Mouse (Mus musculus) myocyte (in vitro differentiated cells): ENCODE data around the gene Mdfi. TPM values are rescaled to one million over a fixed set of nuclear protein-coding genes. Genes with fewer than 3 reads are reported as not detected.

Source experiments
- H3K27me3 ChIP-seq: one replicate; pipeline ENCODE4 v1.6.1; 2011; ENCODE audit not compliant: control insufficient read depth, insufficient read depth, insufficient read length
- H3K36me3 ChIP-seq: one replicate; pipeline ENCODE4 v1.6.1; 2011; ENCODE audit not compliant: control insufficient read depth, insufficient read depth
- H3K4me2 ChIP-seq: one replicate; pipeline ENCODE4 v1.6.1; 2011; ENCODE audit warnings: low read depth, control low read depth
- H3K4me3 ChIP-seq: one replicate; pipeline ENCODE4 v1.5.1; 2011; ENCODE audit warnings: mild to moderate bottlenecking, control low read depth, moderate library complexity
- H3K79me2 ChIP-seq: one replicate; pipeline ENCODE4 v1.6.1; 2011; ENCODE audit not compliant: control insufficient read depth, insufficient read depth
- H3ac ChIP-seq: one replicate; pipeline ENCODE4 v1.6.1; 2011; ENCODE audit not compliant: control insufficient read depth, insufficient read length
- CEBPB ChIP-seq: IDR thresholded peaks from 2 replicates; pipeline ENCODE4 v1.6.1; 2011; ENCODE audit warnings: mild to moderate bottlenecking, moderate library complexity; ENCODE audit not compliant: poor library complexity, insufficient read depth, severe bottlenecking
- E2F4 ChIP-seq: IDR thresholded peaks from one replicate; pipeline ENCODE4 v1.6.1; 2011; ENCODE audit warnings: mild to moderate bottlenecking, control low read depth, moderate library complexity; ENCODE audit not compliant: insufficient read depth
- MAX ChIP-seq: IDR thresholded peaks from one replicate; pipeline ENCODE4 v1.6.1; 2011; ENCODE audit warnings: low read depth, mild to moderate bottlenecking, control low read depth
- MYOD1 ChIP-seq, 3 experiments: IDR thresholded peaks; one replicate each; pipeline ENCODE4 v1.6.1; 2011; ENCODE audit warnings: control low read depth in 2 of 3, low read depth in 2 of 3, mild to moderate bottlenecking in 2 of 3, moderate library complexity in 1 of 3; ENCODE audit not compliant: insufficient read length in 2 of 3, control insufficient read depth in 1 of 3
- MYOG ChIP-seq, 3 experiments: IDR thresholded peaks; one replicate each; pipeline ENCODE4 v1.6.1; 2011; ENCODE audit warnings: control low read depth in 2 of 3, low read depth in 2 of 3, mild to moderate bottlenecking in 2 of 3; ENCODE audit not compliant: insufficient read length in 2 of 3, control insufficient read depth in 1 of 3, insufficient read depth in 1 of 3
- POLR2A ChIP-seq: IDR thresholded peaks from one replicate; pipeline ENCODE4 v1.6.1; 2011; ENCODE audit warnings: low read depth, mild to moderate bottlenecking, control low read depth, moderate library complexity; ENCODE audit not compliant: insufficient read length
- POLR2AphosphoS2 ChIP-seq: IDR thresholded peaks from one replicate; pipeline ENCODE4 v1.6.1; 2011; ENCODE audit warnings: low read depth, control low read depth; ENCODE audit not compliant: insufficient read length
- REST ChIP-seq: IDR thresholded peaks from one replicate; pipeline ENCODE4 v1.6.1; 2011; ENCODE audit warnings: mild to moderate bottlenecking, control low read depth, moderate library complexity; ENCODE audit not compliant: insufficient read depth, insufficient read length
- SRF ChIP-seq: IDR thresholded peaks from one replicate; pipeline ENCODE4 v1.6.1; 2011; ENCODE audit warnings: low read depth; ENCODE audit not compliant: control insufficient read depth, insufficient read length
- TCF12 ChIP-seq: IDR thresholded peaks from one replicate; pipeline ENCODE4 v1.6.1; 2011; ENCODE audit warnings: mild to moderate bottlenecking, control low read depth; ENCODE audit not compliant: poor library complexity, insufficient read depth, severe bottlenecking
- TCF3 ChIP-seq: IDR thresholded peaks from one replicate; pipeline ENCODE4 v1.6.1; 2011; ENCODE audit warnings: low read depth, control low read depth; ENCODE audit not compliant: insufficient read length
- USF1 ChIP-seq: IDR thresholded peaks from one replicate; pipeline ENCODE4 v1.6.1; 2011; ENCODE audit warnings: low read depth, mild to moderate bottlenecking, control low read depth, moderate library complexity
- polyA plus RNA-seq: library from polyadenylated mRNA; unstranded; fragments of >200 nt; fragmentation: generic; extraction: Trizol; gene quantifications from one replicate; pipeline ENCODE4 v1.2.1, GENCODE M21; 2012; ENCODE audit warnings: missing spikeins

Gene Mdfi
- 1.1 TPM for polyA plus RNA-seq

- Histone ChIP-seq H3K79me2 (no peaks in the 10 kb centered on the region), H3K27me3 (peaks cover 30% of the 10 kb centered on the region), H3ac (no peak within 1 kb of the TSS), H3K4me3 (no peak within 1 kb of the TSS), H3K4me2 (peak within 1 kb of the TSS; percentile 52), H3K36me3 (no peaks in the 10 kb centered on the region)
- TF ChIP-seq TCF12 (no peak), MYOG (IDR thresholded peaks at IDR 0.05; ENCODE audit: control insufficient read depth in 1 of 3, insufficient read depth in 1 of 3, insufficient read length in 2 of 3, low read depth in 2 of 3) (no peak), SRF (no peak), POLR2A (no peak), TCF3 (no peak), CEBPB (no peak), MYOD1 (IDR thresholded peaks at IDR 0.05; ENCODE audit: control insufficient read depth in 1 of 3, insufficient read length in 2 of 3, low read depth in 2 of 3) (no peak), MAX (no peak), USF1 (no peak), POLR2AphosphoS2 (no peak), E2F4 (no peak), REST (no peak)
Observed at GRCm38 (mm10) chr17:47834482-47834767, at the start of gene Mdfi. TSS of gene Mdfi (minus strand) at chr17:47834691.

- H3K79me2 ChIP-seq = no peaks in the 10 kb centered on the region
- no peak overlapping the region for H3K4me2 ChIP-seq
- TF ChIP-seq REST (no peak), CEBPB (no peak), MAX (no peak), MYOG (IDR thresholded peaks at IDR 0.05; ENCODE audit: control insufficient read depth in 1 of 3, insufficient read depth in 1 of 3, insufficient read length in 2 of 3, low read depth in 2 of 3) (no peak), MYOD1 (IDR thresholded peaks at IDR 0.05; ENCODE audit: control insufficient read depth in 1 of 3, insufficient read length in 2 of 3, low read depth in 2 of 3) (no peak), POLR2A (no peak), TCF3 (no peak)
- H3ac ChIP-seq = no peak overlapping the region
- no peaks in the 10 kb centered on the region for H3K27me3 ChIP-seq
- no peak overlapping the region for H3K4me3 ChIP-seq
- no peaks in the 10 kb centered on the region for H3K36me3 ChIP-seq
Observed at GRCm38 (mm10) chr17:47883099-47883498, 48.6 kb upstream of the Mdfi start.

DNA sequence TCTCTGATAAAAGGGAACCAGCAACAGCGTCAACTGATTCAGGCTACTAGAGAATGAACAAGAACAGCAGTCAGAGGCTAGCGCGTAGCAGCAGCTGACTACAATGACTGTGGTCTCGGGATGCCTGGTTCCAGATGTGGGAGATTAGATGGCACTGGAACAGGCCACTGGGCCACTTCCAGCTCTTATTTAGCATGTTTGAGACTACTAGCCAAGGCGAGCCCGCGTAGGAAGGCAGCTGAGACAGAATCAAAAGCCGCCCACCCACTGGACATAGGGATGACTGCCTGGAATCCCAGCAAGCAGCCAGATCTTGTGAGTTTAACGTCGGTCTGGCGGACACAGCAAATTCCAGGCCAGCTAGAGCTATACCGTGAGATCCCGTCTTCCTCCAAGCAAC is 46.8 kb upstream of the Mdfi start:
- Histone ChIP-seq H3K79me2 (no peaks in the 10 kb centered on the region), H3ac (no peak overlapping the region), H3K4me2 (no peak overlapping the region), H3K4me3 (no peak overlapping the region), H3K36me3 (no peaks in the 10 kb centered on the region), H3K27me3 (no peaks in the 10 kb centered on the region)
- TF ChIP-seq CEBPB (no peak), POLR2AphosphoS2 (no peak), TCF3 (no peak), POLR2A (no peak), TCF12 (no peak), MYOG (IDR thresholded peaks at IDR 0.05; ENCODE audit: control insufficient read depth in 1 of 3, insufficient read depth in 1 of 3, insufficient read length in 2 of 3, low read depth in 2 of 3) (no peak), E2F4 (no peak), REST (no peak), SRF (no peak), MYOD1 (IDR thresholded peaks at IDR 0.05; ENCODE audit: control insufficient read depth in 1 of 3, insufficient read length in 2 of 3, low read depth in 2 of 3) (no peak), USF1 (no peak), MAX (no peak)

- Histone ChIP-seq H3K4me2 (no peak overlapping the region), H3K4me3 (no peak overlapping the region), H3K79me2 (no peaks in the 10 kb centered on the region), H3K36me3 (no peaks in the 10 kb centered on the region), H3ac (no peak overlapping the region), H3K27me3 (no peaks in the 10 kb centered on the region)
- no peak for TF ChIP-seq POLR2AphosphoS2
- TF ChIP-seq E2F4 = no peak
- TF ChIP-seq TCF3 = no peak
- TF ChIP-seq USF1 = no peak
- no peak for TF ChIP-seq POLR2A
- TF ChIP-seq MAX = no peak
- no peak for TF ChIP-seq MYOG (IDR thresholded peaks at IDR 0.05; ENCODE audit: control insufficient read depth in 1 of 3, insufficient read depth in 1 of 3, insufficient read length in 2 of 3, low read depth in 2 of 3)
- TF ChIP-seq CEBPB = no peak
- no peak for TF ChIP-seq SRF
- no peak for TF ChIP-seq MYOD1 (IDR thresholded peaks at IDR 0.05; ENCODE audit: control insufficient read depth in 1 of 3, insufficient read length in 2 of 3, low read depth in 2 of 3)
Observed at GRCm38 (mm10) chr17:47879207-47879606, 44.7 kb upstream of the Mdfi start.

DNA sequence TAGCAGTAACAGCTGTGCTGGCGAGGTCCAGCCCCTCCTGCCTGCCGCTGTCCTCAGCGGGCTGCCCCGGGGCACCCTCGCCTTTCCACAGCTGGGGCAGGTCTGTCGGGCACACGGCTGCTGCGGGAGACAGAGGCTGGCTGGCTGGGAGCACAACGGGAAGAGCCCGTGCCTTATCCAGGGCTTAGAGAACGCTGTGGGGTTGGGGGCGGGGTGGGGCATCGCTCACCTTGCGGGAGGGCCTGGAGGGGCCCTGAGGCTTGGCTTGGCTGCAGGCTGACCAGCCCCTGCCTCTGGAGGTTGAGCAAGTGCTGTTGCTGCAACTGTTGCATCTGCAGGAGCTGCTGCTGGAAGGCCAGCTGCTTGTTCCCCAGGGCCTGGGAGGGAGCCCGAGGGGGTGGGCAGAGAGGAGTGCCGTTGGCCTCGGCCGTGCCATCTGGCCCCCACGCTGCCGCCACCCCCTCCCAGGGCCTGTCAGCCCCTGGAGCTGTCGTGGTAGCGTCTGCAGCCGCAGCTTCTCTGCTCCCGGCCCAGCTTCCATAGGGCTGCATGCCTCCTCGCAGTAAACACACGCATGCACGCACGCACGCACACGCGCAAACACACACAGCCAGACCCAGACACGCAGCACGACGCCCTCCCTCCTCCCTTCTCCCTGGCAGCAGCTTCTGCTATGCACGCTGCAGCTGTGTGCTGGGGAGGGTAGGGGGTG is 44.0 kb upstream of the Mdfi start:
- Histone ChIP-seq H3ac (no peak overlapping the region), H3K4me2 (no peak overlapping the region), H3K27me3 (no peaks in the 10 kb centered on the region), H3K4me3 (no peak overlapping the region), H3K36me3 (peaks cover 3% of the 10 kb centered on the region), H3K79me2 (no peaks in the 10 kb centered on the region)
- TF ChIP-seq CEBPB (no peak), E2F4 (no peak), MYOD1 (IDR thresholded peaks at IDR 0.05; ENCODE audit: control insufficient read depth in 1 of 3, insufficient read length in 2 of 3, low read depth in 2 of 3) (no peak), MAX (no peak), POLR2AphosphoS2 (peak; percentile 37), POLR2A (no peak), TCF12 (no peak), USF1 (no peak)
